Mouse (Mus musculus): ENCODE measurements around the gene Hist3h2ba. TPM values are rescaled to one million over a fixed set of nuclear protein-coding genes. Genes with fewer than 3 reads are reported as not detected.

Hist3h2ba gene
- total and polyA plus RNA-seq, 3 experiments, result not detected

- H3K79me2 ChIP-seq (replicated peaks; ENCODE audit: control insufficient read depth, extremely low read depth, insufficient read depth, poor library complexity, severe bottlenecking), result no peaks in the 10 kb centered on the region
- H3K36me3 ChIP-seq (replicated peaks in 1 of 2; ENCODE audit: control insufficient read depth in 1 of 2, insufficient read depth in 1 of 2, low read length in 1 of 2), result peaks cover 2 to 31% of the 10 kb centered on the region in 2 experiments
- H3K9me3 ChIP-seq (replicated peaks; ENCODE audit: low read length), result peaks cover 7% of the 10 kb centered on the region
- in situ Hi-C loops (cut with MboI; ENCODE audit: low pct_ligation_motif_present, low pct_unique_long_range_greater_than_20kb, low sequenced_read_pairs) (no loop called here), dilution Hi-C loops (cut with MboI; ENCODE audit: extremely low pct_ligation_motif_present, extremely low pct_unique_long_range_greater_than_20kb, low sequenced_read_pairs) (no loop called here)
- H3K4me2 ChIP-seq (ENCODE audit: insufficient read depth, low read depth, poor library complexity, severe bottlenecking), result no peak overlapping the region
- TF ChIP-seq POLR2AphosphoS2 (IDR thresholded peaks at IDR 0.05; ENCODE audit: low read depth, low read length), result no peak
- no peak for TF ChIP-seq E2F4 (IDR thresholded peaks at IDR 0.05; ENCODE audit: insufficient replicate concordance, low read depth, low read length)
- no peak for TF ChIP-seq POLR2A (IDR thresholded peaks at IDR 0.05; ENCODE audit: low read depth, low read length)
- no peak for TF ChIP-seq KAT2A (IDR thresholded peaks at IDR 0.05; ENCODE audit: insufficient replicate concordance, low read length)
- no peak for TF ChIP-seq ZMIZ1 (IDR thresholded peaks at IDR 0.05; ENCODE audit: low read depth, low read length)
- no peak for TF ChIP-seq CHD2 (IDR thresholded peaks at IDR 0.05; ENCODE audit: low read length)
- TF ChIP-seq BHLHE40 (IDR thresholded peaks at IDR 0.05; ENCODE audit: low read depth, low read length), result no peak
- TF ChIP-seq ZKSCAN1 (IDR thresholded peaks at IDR 0.05; ENCODE audit: borderline replicate concordance, low read depth, low read length), result no peak
- TF ChIP-seq PAX5 (IDR thresholded peaks at IDR 0.05; ENCODE audit: low read length), result no peak
- TF ChIP-seq MAFK (IDR thresholded peaks at IDR 0.05; ENCODE audit: insufficient replicate concordance, low read length), result no peak
- TF ChIP-seq ETS1 (conservative IDR thresholded peaks at IDR 0.05; ENCODE audit: low read depth, low read length), result no peak
- no peak for TF ChIP-seq NELFE (IDR thresholded peaks at IDR 0.05; ENCODE audit: low read depth, low read length)
- no peak for TF ChIP-seq MAX (IDR thresholded peaks at IDR 0.05; ENCODE audit: low read length)
- no peak for TF ChIP-seq MEF2A (IDR thresholded peaks at IDR 0.05; ENCODE audit: borderline replicate concordance, low read depth, low read length)
- TF ChIP-seq RCOR1 (conservative IDR thresholded peaks at IDR 0.05; ENCODE audit: low read depth, low read length), result no peak
- TF ChIP-seq USF1 (IDR thresholded peaks at IDR 0.05; ENCODE audit: low read depth, low read length), result no peak
- no peak for TF ChIP-seq JUN (IDR thresholded peaks at IDR 0.05; ENCODE audit: insufficient read depth, low read depth, low read length)
- no peak for TF ChIP-seq USF2 (conservative IDR thresholded peaks at IDR 0.05; ENCODE audit: low read depth, low read length)
- no peak overlapping the region for H3K9ac ChIP-seq (ENCODE audit: insufficient read depth, low read depth)
- H3K27ac ChIP-seq (ENCODE audit: insufficient read depth, low read depth), result no peak overlapping the region
- H3K4me3 ChIP-seq (replicated peaks in 1 of 3; ENCODE audit: low read depth in 2 of 3, low read length in 2 of 3, poor library complexity in 1 of 3), result no peak overlapping the region
- H3K27me3 ChIP-seq (replicated peaks), result no peaks in the 10 kb centered on the region
- peaks cover 12 to 33% of the 10 kb centered on the region in 2 experiments for H3K4me1 ChIP-seq (ENCODE audit: control insufficient read depth in 1 of 2, insufficient read depth in 2 of 2)
- no peak for DNase-seq (ENCODE audit: extremely low read depth)
Observed at GRCm38 (mm10) chr11:58961364-58962177, 12.9 kb downstream of the Hist3h2ba start.

- TF ChIP-seq JUN (IDR thresholded peaks at IDR 0.05; ENCODE audit: insufficient read depth, low read depth, low read length), result no peak
- TF ChIP-seq CHD2 (IDR thresholded peaks at IDR 0.05; ENCODE audit: low read length), result no peak
- no peak for TF ChIP-seq PAX5 (IDR thresholded peaks at IDR 0.05; ENCODE audit: low read length)
- TF ChIP-seq BHLHE40 (IDR thresholded peaks at IDR 0.05; ENCODE audit: low read depth, low read length), result no peak
- no peak for TF ChIP-seq POLR2AphosphoS2 (IDR thresholded peaks at IDR 0.05; ENCODE audit: low read depth, low read length)
- no peak for TF ChIP-seq ETS1 (conservative IDR thresholded peaks at IDR 0.05; ENCODE audit: low read depth, low read length)
- TF ChIP-seq MEF2A (IDR thresholded peaks at IDR 0.05; ENCODE audit: borderline replicate concordance, low read depth, low read length), result no peak
- TF ChIP-seq MYC (IDR thresholded peaks at IDR 0.05; ENCODE audit: low read depth, low read length), result no peak
- TF ChIP-seq HCFC1 (IDR thresholded peaks at IDR 0.05; ENCODE audit: low read depth, low read length), result no peak
- no peak for TF ChIP-seq ZNF384 (IDR thresholded peaks at IDR 0.05; ENCODE audit: low read depth, low read length)
- TF ChIP-seq ELF1 (IDR thresholded peaks at IDR 0.05; ENCODE audit: low read depth, low read length), result no peak
- no peak for TF ChIP-seq TCF12 (IDR thresholded peaks at IDR 0.05; ENCODE audit: low read depth, low read length)
- TF ChIP-seq TBP (conservative IDR thresholded peaks at IDR 0.05; ENCODE audit: low read depth, low read length), result no peak
- no peak for TF ChIP-seq RCOR1 (conservative IDR thresholded peaks at IDR 0.05; ENCODE audit: low read depth, low read length)
- TF ChIP-seq MAFK (IDR thresholded peaks at IDR 0.05; ENCODE audit: insufficient replicate concordance, low read length), result no peak
- H3K27me3 ChIP-seq (replicated peaks), result no peaks in the 10 kb centered on the region
- no peak overlapping the region for H3K9ac ChIP-seq (ENCODE audit: insufficient read depth, low read depth)
- no peak overlapping the region for H3K4me3 ChIP-seq (replicated peaks in 1 of 3; ENCODE audit: low read depth in 2 of 3, low read length in 2 of 3, poor library complexity in 1 of 3)
- dilution Hi-C loops (cut with MboI; ENCODE audit: extremely low pct_ligation_motif_present, extremely low pct_unique_long_range_greater_than_20kb, low sequenced_read_pairs) (no loop called here), in situ Hi-C loops (cut with MboI; ENCODE audit: low pct_ligation_motif_present, low pct_unique_long_range_greater_than_20kb, low sequenced_read_pairs) (no loop called here)
- H3K4me2 ChIP-seq (ENCODE audit: insufficient read depth, low read depth, poor library complexity, severe bottlenecking), result no peak overlapping the region
- no peak overlapping the region for H3K27ac ChIP-seq (ENCODE audit: insufficient read depth, low read depth)
- DNase-seq (ENCODE audit: extremely low read depth), result no peak
- H3K9me3 ChIP-seq (replicated peaks; ENCODE audit: low read length), result peaks cover 7% of the 10 kb centered on the region
- peaks cover 6 to 31% of the 10 kb centered on the region in 2 experiments for H3K36me3 ChIP-seq (replicated peaks in 1 of 2; ENCODE audit: control insufficient read depth in 1 of 2, insufficient read depth in 1 of 2, low read length in 1 of 2)
- H3K4me1 ChIP-seq (ENCODE audit: control insufficient read depth in 1 of 2, insufficient read depth in 2 of 2), result peaks cover 5 to 24% of the 10 kb centered on the region in 2 experiments
- H3K79me2 ChIP-seq (replicated peaks; ENCODE audit: control insufficient read depth, extremely low read depth, insufficient read depth, poor library complexity, severe bottlenecking), result no peaks in the 10 kb centered on the region
Observed at GRCm38 (mm10) chr11:58963543-58963942, 14.8 kb downstream of the Hist3h2ba start.

All from CH12.LX (cell line).